Mouse (Mus musculus) heart, postnatal 0 days (tissue): Measurements from ENCODE around the gene Plin4. TPM values are rescaled to one million over a fixed set of nuclear protein-coding genes. Genes with fewer than 3 reads are reported as not detected.
A peak's percentile ranks its signal among the peaks of the same experiment; 100 is the strongest.

Experiments used
- ATAC-seq: fragments of 200-750 bp; cut with Nextera tagmentation; 2 replicates; pipeline ENCODE4 v1.8.0; 2017; ENCODE audit warnings: low read depth, moderate number of reproducible peaks, moderate library complexity; ENCODE audit not compliant: insufficient read depth
- DNase-seq: peaks from one replicate; pipeline ENCODE4 v3.0.0-alpha.2; 2016; ENCODE audit warnings: low spot score
- H3K27ac ChIP-seq: fragments of 300-500 bp; sonication (generic); 2 replicates; pipeline ENCODE4 v1.5.1; 2014; ENCODE audit warnings: low read depth, mild to moderate bottlenecking
- H3K27me3 ChIP-seq: fragments of 300-500 bp; sonication (generic); 2 replicates; pipeline ENCODE4 v1.6.1; 2014; ENCODE audit warnings: low read length, mixed read lengths; ENCODE audit not compliant: control insufficient read depth, insufficient read depth
- H3K36me3 ChIP-seq: fragments of 300-500 bp; sonication (generic); replicated peaks from 2 replicates; pipeline ENCODE4 v1.6.1; 2014; ENCODE audit warnings: low read length, mixed read lengths; ENCODE audit not compliant: control insufficient read depth, insufficient read depth
- H3K4me1 ChIP-seq: fragments of 300-500 bp; sonication (generic); 2 replicates; pipeline ENCODE4 v1.6.1; 2014; ENCODE audit warnings: antibody characterized with exemption; ENCODE audit not compliant: control insufficient read depth, insufficient read depth
- H3K4me2 ChIP-seq: fragments of 300-500 bp; sonication (generic); 2 replicates; pipeline ENCODE4 v1.6.1; 2014; ENCODE audit warnings: low read depth, mild to moderate bottlenecking, low read length, moderate library complexity
- H3K4me3 ChIP-seq: fragments of 300-500 bp; sonication (generic); 2 replicates; pipeline ENCODE4 v1.5.1; 2014; ENCODE audit warnings: low read depth, low read length
- H3K9ac ChIP-seq: fragments of 300-500 bp; sonication (generic); replicated peaks from 2 replicates; pipeline ENCODE4 v1.6.1; 2014; ENCODE audit warnings: low read depth, low read length, mixed read lengths
- H3K9me3 ChIP-seq: fragments of 300-500 bp; sonication (generic); replicated peaks from 2 replicates; pipeline ENCODE4 v1.6.1; 2016; ENCODE audit warnings: low read length; ENCODE audit not compliant: control insufficient read depth
- CTCF ChIP-seq: IDR thresholded peaks from 2 replicates; pipeline ENCODE4 v1.5.1; 2016; ENCODE audit warnings: antibody characterized with exemption, control low read depth, low read depth
- EP300 ChIP-seq: IDR thresholded peaks from 2 replicates; pipeline ENCODE4 v1.6.1; 2016; ENCODE audit warnings: antibody characterized with exemption, low read depth
- WGBS: fragments of 180-500 bp; shearing (Covaris S2); extraction: QIAGEN DNeasy Blood & Tissue Kit; methylation state at CpG from one replicate; pipeline ENCODE4 v1.1.7; 2014; 5-methylcytosine and 5-hydroxymethylcytosine counted together
- polyA plus RNA-seq: library from polyadenylated mRNA; unstranded; fragments of >200 nt; fragmentation: Nextera tagmentation; extraction: Ambion mirVana; gene quantifications from 2 replicates; pipeline ENCODE4 v1.2.1, GENCODE M21; 2015
- total RNA-seq: library from RNA; depleted of rRNA; stranded (reverse); fragments of >200 nt; gene quantifications from 2 replicates; pipeline ENCODE4 v1.2.3, GENCODE M21; 2014; ENCODE audit warnings: low replicate concordance

Gene Plin4
- total and polyA plus RNA-seq, 2 experiments from 2014 or later = 9.4 to 88.5 TPM

GRCm38 (mm10) chr17:56098180-56098579 lies 11.4 kb downstream of the Plin4 start:
- no peak overlapping the region for H3K9ac ChIP-seq
- DNase-seq (no peak), ATAC-seq (no peak)
- no peak overlapping the region for H3K4me3 ChIP-seq
- 86% methylated on average over 8 of the region's 8 CpGs for WGBS
- no peak overlapping the region for H3K27ac ChIP-seq
- H3K36me3 ChIP-seq = peaks cover 83% of the 10 kb centered on the region
- no peak for TF ChIP-seq EP300
- TF ChIP-seq CTCF = no peak
- H3K9me3 ChIP-seq = no peaks in the 10 kb centered on the region
- no peak overlapping the region for H3K4me2 ChIP-seq
- no peaks in the 10 kb centered on the region for H3K27me3 ChIP-seq
- H3K4me1 ChIP-seq = no peaks in the 10 kb centered on the region

- Histone ChIP-seq H3K9ac (no peak overlapping the region), H3K4me2 (no peak overlapping the region), H3K27me3 (no peaks in the 10 kb centered on the region), H3K4me3 (no peak overlapping the region), H3K36me3 (peaks cover 80% of the 10 kb centered on the region), H3K9me3 (no peaks in the 10 kb centered on the region), H3K4me1 (no peaks in the 10 kb centered on the region), H3K27ac (no peak overlapping the region)
- WGBS = 86% methylated on average over 12 of the region's 12 CpGs
- TF ChIP-seq CTCF = no peak
- no peak for TF ChIP-seq EP300
- DNase-seq (no peak), ATAC-seq (no peak)
These were observed 12.7 kb downstream of the Plin4 start for GRCm38 (mm10) chr17:56096883-56097282.

- H3K36me3 ChIP-seq = peaks cover 51% of the 10 kb centered on the region
- no peak for TF ChIP-seq EP300
- no peak for TF ChIP-seq CTCF
- ATAC-seq (no peak), DNase-seq (no peak)
- WGBS = 96% methylated on average over 1 of the region's 1 CpGs
- no peaks in the 10 kb centered on the region for H3K27me3 ChIP-seq
- no peaks in the 10 kb centered on the region for H3K4me1 ChIP-seq
- H3K4me2 ChIP-seq = no peak overlapping the region
- H3K9me3 ChIP-seq = no peaks in the 10 kb centered on the region
- no peak overlapping the region for H3K4me3 ChIP-seq
- H3K27ac ChIP-seq = no peak overlapping the region
- H3K9ac ChIP-seq = no peak overlapping the region
These were observed 16.8 kb downstream of the Plin4 start for GRCm38 (mm10) chr17:56092794-56093193.

GRCm38 (mm10) chr17:56092312-56092711 lies 17.3 kb downstream of the Plin4 start:
- DNase-seq (no peak), ATAC-seq (no peak)
- H3K27ac ChIP-seq = no peak overlapping the region
- H3K4me1 ChIP-seq = no peaks in the 10 kb centered on the region
- H3K9me3 ChIP-seq = no peaks in the 10 kb centered on the region
- 78% methylated on average over 1 of the region's 1 CpGs for WGBS
- H3K27me3 ChIP-seq = no peaks in the 10 kb centered on the region
- H3K4me3 ChIP-seq = no peak overlapping the region
- H3K9ac ChIP-seq = no peak overlapping the region
- peaks cover 50% of the 10 kb centered on the region for H3K36me3 ChIP-seq
- H3K4me2 ChIP-seq = no peak overlapping the region
- TF ChIP-seq CTCF (no peak), EP300 (no peak)

- Histone ChIP-seq H3K9me3 (no peaks in the 10 kb centered on the region), H3K4me2 (peak overlapping the region; percentile 96), H3K4me1 (peaks cover 16% of the 10 kb centered on the region), H3K27me3 (no peaks in the 10 kb centered on the region), H3K9ac (peak overlapping the region; percentile 43), H3K27ac (no peak overlapping the region), H3K36me3 (peaks cover 29% of the 10 kb centered on the region; the same call in 1 of the 2 replicates), H3K4me3 (peak overlapping the region; percentile 88)
- TF ChIP-seq CTCF (no peak), EP300 (no peak)
- 13% methylated on average over 8 of the region's 8 CpGs for WGBS
- ATAC-seq (no peak), DNase-seq (peak; percentile 57)
These were observed 28.6 kb downstream of the Plin4 start for GRCm38 (mm10) chr17:56080781-56081585.
